ENCODE assay signal across 10 mouse cellular contexts in the genomic region with DNA sequence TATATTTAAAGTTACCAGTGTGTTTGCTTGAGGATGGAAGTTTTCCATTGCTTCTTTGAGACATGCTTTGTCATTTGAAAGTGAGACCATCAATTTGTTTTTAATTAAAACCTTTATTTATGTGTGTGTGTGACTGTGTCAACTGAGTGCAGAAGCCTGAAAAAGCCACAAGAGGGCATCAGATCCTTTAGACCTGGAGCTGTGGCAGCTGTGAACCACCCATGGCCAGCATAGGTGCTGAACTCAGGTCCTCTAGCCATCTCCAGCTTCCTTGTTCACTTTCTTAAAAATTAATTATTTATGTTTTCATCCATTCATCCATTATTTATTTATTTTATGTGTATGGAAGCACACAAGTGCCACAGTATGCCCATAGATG.
DNase-seq lines count a peak whose midpoint lies in the region; ATAC-seq and TF ChIP-seq lines count a peak whose summit lies in the region.
"Had no signal": no experiment of that assay in that cellular context is flagged by ENCODE, and none has a peak within 500 bp of the region (broad histone marks: within the 10 kb centered on the region; RNA-seq: fewer than 3 reads in every experiment).

No protein-coding gene starts in this region.

- peaks cover 13% of the 10 kb centered on the region for H3K4me1 ChIP-seq in kidney, postnatal 0 days (replicated peaks; ENCODE audit: insufficient read depth, low read length)
- H3K4me1 ChIP-seq in CH12.LX (ENCODE audit: control insufficient read depth in 1 of 2, insufficient read depth in 2 of 2): peaks cover 2 to 41% of the 10 kb centered on the region in 2 experiments
- H3K4me1 ChIP-seq in hindbrain, embryonic 14.5 days (replicated peaks; ENCODE audit: control insufficient read depth, insufficient read depth, low read length): no peaks in the 10 kb centered on the region

- no peak for ATAC-seq in kidney, postnatal 0 days (replicated peaks; ENCODE audit: low FRiP score, low read depth)
- ATAC-seq in megakaryocyte progenitor cell, adult 5-6 weeks (replicated peaks; ENCODE audit: poor library complexity): peak; percentile 83
- ATAC-seq in hindbrain, embryonic 14.5 days (ENCODE audit: low FRiP score): no peak
- ATAC-seq: forebrain, embryonic 15.5 days had no signal

- H3K9me3 ChIP-seq in kidney, postnatal 0 days (replicated peaks; ENCODE audit: low read length): no peaks in the 10 kb centered on the region
- H3K9me3 ChIP-seq in CH12.LX (replicated peaks; ENCODE audit: low read length): no peaks in the 10 kb centered on the region
- no peaks in the 10 kb centered on the region for H3K9me3 ChIP-seq in hindbrain, embryonic 14.5 days (ENCODE audit: control insufficient read depth, low read length)
- H3K9me3 ChIP-seq: forebrain, embryonic 15.5 days had no signal

- no peak for TF ChIP-seq EP300 in CH12.LX (IDR thresholded peaks at IDR 0.05; ENCODE audit: low read length)

- H3K79me2 ChIP-seq in CH12.LX (replicated peaks; ENCODE audit: control insufficient read depth, extremely low read depth, insufficient read depth, poor library complexity, severe bottlenecking): no peaks in the 10 kb centered on the region

- no peak overlapping the region for H3K27ac ChIP-seq in kidney, postnatal 0 days
- H3K27ac ChIP-seq in CH12.LX (ENCODE audit: insufficient read depth, low read depth): no peak overlapping the region
- no peak overlapping the region for H3K27ac ChIP-seq in hindbrain, embryonic 14.5 days
- H3K27ac ChIP-seq: forebrain, embryonic 15.5 days had no signal

- dilution Hi-C loops in CH12.LX (cut with MboI; ENCODE audit: extremely low pct_ligation_motif_present, extremely low pct_unique_long_range_greater_than_20kb, low sequenced_read_pairs): no loop called here

- H3K27me3 ChIP-seq in kidney, postnatal 0 days (ENCODE audit: insufficient read depth, low read length): no peaks in the 10 kb centered on the region
- no peaks in the 10 kb centered on the region for H3K27me3 ChIP-seq in CH12.LX (replicated peaks)
- no peaks in the 10 kb centered on the region for H3K27me3 ChIP-seq in hindbrain, embryonic 14.5 days (ENCODE audit: control insufficient read depth, insufficient read depth, low read length)
- H3K27me3 ChIP-seq: forebrain, embryonic 15.5 days had no signal

- no peak overlapping the region for H3K4me2 ChIP-seq in kidney, postnatal 0 days (ENCODE audit: low read length)
- no peak overlapping the region for H3K4me2 ChIP-seq in CH12.LX (ENCODE audit: insufficient read depth, low read depth, poor library complexity, severe bottlenecking)
- H3K4me2 ChIP-seq in hindbrain, embryonic 14.5 days (replicated peaks): no peak overlapping the region
- H3K4me2 ChIP-seq: forebrain, embryonic 15.5 days had no signal

- H3K9ac ChIP-seq in kidney, postnatal 0 days (ENCODE audit: low read depth, low read length): no peak overlapping the region
- no peak overlapping the region for H3K9ac ChIP-seq in CH12.LX (ENCODE audit: insufficient read depth, low read depth)
- H3K9ac ChIP-seq in hindbrain, embryonic 14.5 days: no peak overlapping the region
- H3K9ac ChIP-seq: forebrain, embryonic 15.5 days had no signal

- H3K36me3 ChIP-seq in kidney, postnatal 0 days (ENCODE audit: insufficient read depth, low read length): no peaks in the 10 kb centered on the region
- peaks cover 0 to 2% of the 10 kb centered on the region in 2 experiments for H3K36me3 ChIP-seq in CH12.LX (replicated peaks in 1 of 2; ENCODE audit: control insufficient read depth in 1 of 2, insufficient read depth in 1 of 2, low read length in 1 of 2)
- no peaks in the 10 kb centered on the region for H3K36me3 ChIP-seq in hindbrain, embryonic 14.5 days (replicated peaks; ENCODE audit: control insufficient read depth, insufficient read depth)
- H3K36me3 ChIP-seq: forebrain, embryonic 15.5 days had no signal

- no peak overlapping the region for H3K4me3 ChIP-seq in kidney, postnatal 0 days (replicated peaks; ENCODE audit: low read depth, low read length)
- no peak overlapping the region for H3K4me3 ChIP-seq in CH12.LX (replicated peaks in 1 of 3; ENCODE audit: low read depth in 2 of 3, low read length in 2 of 3, poor library complexity in 1 of 3)
- H3K4me3 ChIP-seq in hindbrain, embryonic 14.5 days (replicated peaks; ENCODE audit: low read length): no peak overlapping the region
- H3K4me3 ChIP-seq: forebrain, embryonic 15.5 days had no signal

- peak; percentile 56 for TF ChIP-seq CTCF in kidney, postnatal 0 days (IDR thresholded peaks at IDR 0.05; ENCODE audit: low read depth)
- TF ChIP-seq CTCF in CH12.LX (conservative IDR thresholded peaks at IDR 0.05 in 1 of 2, IDR thresholded peaks at IDR 0.05 in 1 of 2; ENCODE audit: low read depth in 2 of 2, low read length in 2 of 2): peak; percentile 11 to 64; a peak in 2 of 4 replicates

- TF ChIP-seq RAD21 in CH12.LX (IDR thresholded peaks at IDR 0.05; ENCODE audit: low read depth, low read length): peak; percentile 65

- DNase-seq in kidney, postnatal 0 days (ENCODE audit: low spot score): peak; percentile 32
- DNase-seq in kidney, postnatal 10 days: no peak
- DNase-seq in CH12.LX (ENCODE audit: extremely low read depth) (no peak), adipocyte (ENCODE audit: low spot score) (peak; percentile 10)
- no peak for DNase-seq in hindbrain, embryonic 14.5 days (ENCODE audit: low spot score)
- DNase-seq in frontal cortex, postnatal 10 days (ENCODE audit: low spot score in 2 of 2): no peak
- DNase-seq: cerebellum, postnatal 36 days; kidney, postnatal 14 days had no signal

- no peak for TF ChIP-seq POLR2A in CH12.LX (IDR thresholded peaks at IDR 0.05; ENCODE audit: low read depth, low read length)

- in situ Hi-C loops in CH12.LX (cut with MboI; ENCODE audit: low pct_ligation_motif_present, low pct_unique_long_range_greater_than_20kb, low sequenced_read_pairs): loop anchor here (10.0 to 25.0 kb wide), 3 partner anchors 49 to 416 kb away; no protein-coding TSS in a partner anchor

TF ChIP-seq in CH12.LX, 34 proteins besides CTCF, POLR2A, EP300 and RAD21:
- TF ChIP-seq BHLHE40 (IDR thresholded peaks at IDR 0.05; ENCODE audit: low read depth, low read length): no peak
- peak; percentile 56 for TF ChIP-seq SMC3 (IDR thresholded peaks at IDR 0.05; ENCODE audit: low read depth, low read length)

Comparison
In these comparisons a context has a peak if more than half of its experiments do, and no peak if none do; other contexts are left out.
1. DNase-seq: peak in kidney, postnatal 0 days (single experiment) and adipocyte (single experiment); none in kidney, postnatal 10 days (single experiment), CH12.LX (single experiment), hindbrain, embryonic 14.5 days (single experiment) and frontal cortex, postnatal 10 days (0 of 2).